Mouse (Mus musculus) stomach, postnatal 0 days (tissue): ENCODE data around the gene Stx4a.

Experiments
- CTCF ChIP-seq: IDR thresholded peaks from 2 replicates; pipeline ENCODE4 v1.5.1; 2016; ENCODE audit warnings: antibody characterized with exemption, low read depth, mild to moderate bottlenecking, moderate library complexity
- EP300 ChIP-seq: optimal IDR thresholded peaks from 2 replicates; pipeline ENCODE3; 2016; ENCODE audit warnings: antibody characterized with exemption

DNA sequence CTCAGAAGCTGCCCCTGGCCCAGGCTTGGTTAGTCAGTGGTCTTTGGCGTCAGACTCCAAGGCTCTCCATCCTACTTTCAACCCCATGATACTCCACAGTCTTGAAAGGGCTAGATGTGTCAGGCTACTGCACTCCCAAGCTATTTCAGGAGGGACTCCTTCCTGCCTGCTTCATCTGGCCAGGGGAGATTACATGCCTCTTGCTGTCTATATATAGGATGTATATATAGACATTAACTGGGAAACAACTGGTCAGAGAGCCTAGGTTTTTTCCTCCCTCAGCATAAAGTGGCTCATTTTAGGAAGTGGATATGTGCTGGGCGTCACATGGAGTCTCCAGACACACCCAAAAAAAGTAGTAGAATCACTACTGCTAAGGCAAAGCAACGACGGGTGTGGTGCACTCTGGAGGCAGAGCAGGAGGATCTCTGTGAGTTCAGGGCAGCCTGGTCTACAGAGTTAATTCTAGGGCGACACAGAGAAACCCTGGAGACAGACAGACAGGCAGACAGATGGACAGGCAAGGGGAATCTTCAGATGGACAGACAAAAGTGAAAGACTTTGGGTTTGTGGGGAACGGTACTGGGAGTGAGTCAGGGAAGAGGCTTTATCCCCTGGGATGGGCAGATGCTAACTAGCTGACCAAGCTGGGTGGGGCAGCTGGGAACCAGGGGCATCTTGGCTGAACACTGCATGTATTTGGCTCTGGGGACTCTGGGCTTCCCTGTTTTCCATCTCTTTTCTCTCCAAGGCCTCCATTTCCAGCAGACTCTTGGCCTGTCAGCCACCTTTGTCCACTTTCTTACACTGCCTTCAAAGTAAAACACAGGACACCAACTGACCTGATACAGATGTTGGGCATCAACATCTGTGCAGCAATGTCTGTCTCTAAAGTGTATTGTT lies 26.1 kb downstream of the Stx4a start:
- TF ChIP-seq CTCF (no peak), EP300 (no peak)
